Mouse (Mus musculus) midbrain, embryonic 14.5 days (tissue): ENCODE measurements around the gene Synj2. TPM values are rescaled to one million over a fixed set of nuclear protein-coding genes. Genes with fewer than 3 reads are reported as not detected.
"Not testable (repeated sequence)": the region's sequence is repeated elsewhere in the genome, so short reads cannot be mapped to it uniquely, and the experiment has no call there.

Experiments used
- ATAC-seq: fragments of 200-750 bp; cut with Nextera tagmentation; 2 replicates; pipeline ENCODE4 v1.8.0; 2017; ENCODE audit warnings: moderate number of reproducible peaks, moderate library complexity; ENCODE audit not compliant: low FRiP score, low TSS enrichment
- DNase-seq: peaks from one replicate; pipeline ENCODE4 v3.0.0-alpha.2; 2015
- H3K27ac ChIP-seq: fragments of 300-500 bp; sonication (generic); replicated peaks from 2 replicates; pipeline ENCODE4 v1.5.1; 2014; ENCODE audit warnings: mild to moderate bottlenecking, low read depth, low read length, moderate library complexity
- H3K27me3 ChIP-seq: fragments of 300-500 bp; sonication (generic); 2 replicates; pipeline ENCODE4 v1.6.1; 2014; ENCODE audit warnings: low read length, control low read depth, mixed read lengths; ENCODE audit not compliant: control insufficient read depth, insufficient read depth
- H3K36me3 ChIP-seq: fragments of 300-500 bp; sonication (generic); 2 replicates; pipeline ENCODE4 v1.6.1; 2014; ENCODE audit warnings: low read length, control low read depth; ENCODE audit not compliant: control insufficient read depth, insufficient read depth
- H3K4me1 ChIP-seq: fragments of 300-500 bp; sonication (generic); 2 replicates; pipeline ENCODE4 v1.6.1; 2014; ENCODE audit warnings: mild to moderate bottlenecking, antibody characterized with exemption, low read length, control low read depth; ENCODE audit not compliant: control insufficient read depth, insufficient read depth
- H3K4me2 ChIP-seq: fragments of 300-500 bp; sonication (generic); 2 replicates; pipeline ENCODE4 v1.6.1; 2014; ENCODE audit warnings: mild to moderate bottlenecking, low read length, moderate library complexity
- H3K4me3 ChIP-seq: fragments of 300-500 bp; sonication (generic); replicated peaks from 2 replicates; pipeline ENCODE4 v1.5.1; 2014; ENCODE audit warnings: low read depth, low read length
- H3K9ac ChIP-seq: fragments of 300-500 bp; sonication (generic); replicated peaks from 2 replicates; pipeline ENCODE4 v1.6.1; 2014; ENCODE audit warnings: mild to moderate bottlenecking, low read length, moderate library complexity
- H3K9me3 ChIP-seq: fragments of 300-500 bp; sonication (generic); 2 replicates; pipeline ENCODE4 v1.6.1; 2016; ENCODE audit warnings: low read length, control low read depth, mixed read lengths; ENCODE audit not compliant: control insufficient read depth
- WGBS: fragments of 180-500 bp; shearing (Covaris S2); extraction: QIAGEN DNeasy Blood & Tissue Kit; methylation state at CpG from one replicate; pipeline ENCODE4 v1.1.7; 2014; 5-methylcytosine and 5-hydroxymethylcytosine counted together
- polyA plus RNA-seq: library from polyadenylated mRNA; unstranded; fragments of >200 nt; fragmentation: Nextera tagmentation; extraction: Ambion mirVana; gene quantifications from 2 replicates; pipeline ENCODE4 v1.2.1, GENCODE M21; 2014

Gene Synj2
- polyA plus RNA-seq, 1 experiment from 2014 or later, result 1.2 TPM

DNA sequence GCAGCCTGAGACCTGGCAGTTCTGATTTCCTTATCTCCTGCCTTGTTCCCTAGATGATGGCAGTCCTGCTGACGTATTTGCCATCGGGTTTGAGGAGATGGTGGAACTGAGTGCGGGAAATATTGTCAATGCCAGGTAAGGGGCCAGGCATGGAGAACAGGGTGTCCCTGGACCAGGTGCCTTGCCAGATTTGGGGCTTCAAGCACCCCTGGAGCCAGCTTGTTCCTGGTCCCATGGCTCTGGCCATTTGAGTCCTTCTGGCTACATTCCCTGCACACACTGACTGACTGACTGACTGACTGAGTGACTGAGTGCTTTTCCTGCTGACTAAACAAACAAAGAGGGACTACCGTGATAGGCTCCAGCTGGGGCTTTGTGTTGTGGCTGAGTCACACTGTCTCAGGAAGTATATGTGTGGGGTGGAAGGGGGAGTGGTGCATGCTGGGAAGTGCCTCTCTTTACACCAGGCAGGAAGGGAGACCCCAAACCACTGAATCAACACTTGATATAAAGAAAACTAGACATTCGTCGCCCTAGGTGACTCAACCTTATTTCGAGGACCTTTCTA lies 75.2 kb downstream of the Synj2 start:
- no peaks in the 10 kb centered on the region for H3K36me3 ChIP-seq
- H3K9ac ChIP-seq, result no peak overlapping the region
- DNase-seq, result no peak
- 74% methylated on average over 7 of the region's 7 CpGs for WGBS
- ATAC-seq, result no peak
- H3K9me3 ChIP-seq, result no peaks in the 10 kb centered on the region
- H3K27ac ChIP-seq, result no peak overlapping the region
- no peak overlapping the region for H3K4me3 ChIP-seq
- no peak overlapping the region for H3K4me2 ChIP-seq
- H3K4me1 ChIP-seq, result 0 out of 2 replicates have a peak, but pooled peaks cover 2% of the 10 kb centered on the region
- no peaks in the 10 kb centered on the region for H3K27me3 ChIP-seq

DNA sequence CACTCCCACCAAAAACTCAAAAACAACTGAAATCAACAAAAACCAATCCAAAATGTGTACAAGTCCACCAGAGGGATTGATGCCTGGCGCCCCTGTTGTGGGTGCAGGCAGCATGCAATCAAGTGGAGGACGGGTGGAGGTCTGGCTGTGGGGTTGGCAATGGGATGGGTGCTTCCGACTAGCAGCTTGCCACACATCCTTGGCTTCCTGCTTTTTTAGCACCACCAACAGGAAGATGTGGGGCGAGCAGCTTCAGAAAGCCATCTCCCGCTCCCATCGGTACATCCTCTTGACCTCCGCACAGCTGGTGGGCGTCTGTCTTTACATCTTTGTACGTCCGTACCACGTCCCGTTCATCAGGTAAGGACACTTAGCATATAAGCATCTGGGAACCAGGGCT lies 76.2 kb downstream of the Synj2 start:
- H3K27ac ChIP-seq, result no peak overlapping the region
- H3K4me3 ChIP-seq, result no peak overlapping the region
- no peak overlapping the region for H3K4me2 ChIP-seq
- H3K9ac ChIP-seq, result no peak overlapping the region
- no peak for ATAC-seq
- no peaks in the 10 kb centered on the region for H3K9me3 ChIP-seq
- DNase-seq, result no peak
- H3K4me1 ChIP-seq, result 0 out of 2 replicates have a peak, but pooled peaks cover 2% of the 10 kb centered on the region
- no peaks in the 10 kb centered on the region for H3K36me3 ChIP-seq
- 70% methylated on average over 12 of the region's 12 CpGs for WGBS
- H3K27me3 ChIP-seq, result no peaks in the 10 kb centered on the region

GRCm38 (mm10) chr17:6018348-6018747 lies 77.3 kb downstream of the Synj2 start:
- 85% methylated on average over 4 of the region's 4 CpGs for WGBS
- H3K27ac ChIP-seq, result no peak overlapping the region

GRCm38 (mm10) chr17:6019776-6020175 lies 78.7 kb downstream of the Synj2 start:
- ATAC-seq (no peak), DNase-seq (peak; percentile 19)
- Histone ChIP-seq H3K4me1 (0 out of 2 replicates have a peak, but pooled peaks cover 2% of the 10 kb centered on the region), H3K4me3 (no peak overlapping the region), H3K27me3 (no peaks in the 10 kb centered on the region), H3K9me3 (no peaks in the 10 kb centered on the region), H3K9ac (no peak overlapping the region), H3K36me3 (no peaks in the 10 kb centered on the region), H3K27ac (no peak overlapping the region), H3K4me2 (no peak overlapping the region)
- WGBS, result 79% methylated on average over 2 of the region's 2 CpGs

More at GRCm38 (mm10) chr17:6018348-6018747, 77.3 kb downstream of the Synj2 start:
- Histone ChIP-seq H3K9ac (no peak overlapping the region), H3K4me1 (0 out of 2 replicates have a peak, but pooled peaks cover 2% of the 10 kb centered on the region), H3K4me3 (no peak overlapping the region), H3K4me2 (no peak overlapping the region), H3K9me3 (no peaks in the 10 kb centered on the region), H3K36me3 (no peaks in the 10 kb centered on the region), H3K27me3 (no peaks in the 10 kb centered on the region)
- ATAC-seq (no peak), DNase-seq (no peak)

DNA sequence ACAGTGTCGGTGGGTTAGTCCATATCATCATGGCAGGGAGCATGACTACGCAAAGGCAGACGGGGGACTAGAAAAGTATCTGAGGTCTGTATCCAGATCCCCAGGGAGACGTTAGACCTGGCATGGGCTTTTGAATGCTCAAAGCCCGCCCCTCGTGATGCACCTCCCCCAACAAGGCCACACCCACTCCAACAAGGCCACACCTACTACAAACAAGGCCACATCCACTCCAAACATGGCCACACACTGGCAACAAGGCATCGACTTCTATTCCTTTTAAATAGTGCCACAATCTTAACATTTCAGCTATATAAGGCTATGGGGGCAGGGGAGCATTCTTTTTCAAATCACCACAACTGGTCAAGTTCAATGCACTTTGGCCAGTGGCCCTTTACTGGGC lies 79.6 kb downstream of the Synj2 start:
- no peak overlapping the region for H3K4me2 ChIP-seq
- H3K36me3 ChIP-seq, result no peaks in the 10 kb centered on the region
- WGBS, result 56% methylated on average over 7 of the region's 7 CpGs
- no peak overlapping the region for H3K4me3 ChIP-seq
- H3K27me3 ChIP-seq, result no peaks in the 10 kb centered on the region
- H3K4me1 ChIP-seq, result 0 out of 2 replicates have a peak, but pooled peaks cover 2% of the 10 kb centered on the region
- no peak overlapping the region for H3K27ac ChIP-seq
- ATAC-seq (no peak), DNase-seq (no peak)
- H3K9me3 ChIP-seq, result no peaks in the 10 kb centered on the region
- H3K9ac ChIP-seq, result no peak overlapping the region

GRCm38 (mm10) chr17:6021374-6021789 lies 80.3 kb downstream of the Synj2 start:
- H3K4me1 ChIP-seq, H3K36me3 ChIP-seq, H3K27ac ChIP-seq, H3K9ac ChIP-seq, H3K27me3 ChIP-seq, H3K9me3 ChIP-seq: not testable (repeated sequence)
- 48% methylated on average over 5 of the region's 5 CpGs for WGBS
- DNase-seq (peak; percentile 27), ATAC-seq (peak; percentile 37; the same call in 1 of the 2 replicates)
- Histone ChIP-seq H3K4me3 (peak overlapping the region; percentile 8; the same call in 1 of the 2 replicates), H3K4me2 (peak overlapping the region; percentile 46)

DNA sequence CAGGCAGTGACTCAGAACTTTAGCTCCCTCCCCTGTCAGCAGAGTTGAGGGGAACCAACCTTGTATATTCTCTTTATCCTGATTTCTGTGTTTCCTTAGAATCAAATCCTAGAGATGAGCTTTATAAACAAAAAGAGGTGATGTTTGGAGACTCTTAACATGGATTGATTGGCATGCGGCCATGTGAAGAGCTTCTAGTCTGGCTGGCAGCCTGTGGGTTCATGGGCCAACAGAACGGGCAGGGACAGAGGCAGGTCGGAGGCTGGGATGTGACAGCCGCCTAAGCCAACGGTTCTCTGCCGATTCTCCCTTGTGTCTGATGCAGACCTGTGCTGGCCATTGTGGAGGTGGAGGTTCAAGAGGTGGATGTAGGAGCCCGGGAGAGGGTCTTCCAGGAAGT lies 84.8 kb downstream of the Synj2 start:
- Histone ChIP-seq H3K9ac (no peak overlapping the region), H3K4me2 (no peak overlapping the region), H3K4me3 (no peak overlapping the region), H3K36me3 (no peaks in the 10 kb centered on the region), H3K9me3 (no peaks in the 10 kb centered on the region), H3K27ac (no peak overlapping the region), H3K4me1 (0 out of 2 replicates have a peak, but pooled peaks cover under 1% of the 10 kb centered on the region), H3K27me3 (no peaks in the 10 kb centered on the region)
- WGBS, result 85% methylated on average over 7 of the region's 7 CpGs
- no peak for DNase-seq
- no peak for ATAC-seq

DNA sequence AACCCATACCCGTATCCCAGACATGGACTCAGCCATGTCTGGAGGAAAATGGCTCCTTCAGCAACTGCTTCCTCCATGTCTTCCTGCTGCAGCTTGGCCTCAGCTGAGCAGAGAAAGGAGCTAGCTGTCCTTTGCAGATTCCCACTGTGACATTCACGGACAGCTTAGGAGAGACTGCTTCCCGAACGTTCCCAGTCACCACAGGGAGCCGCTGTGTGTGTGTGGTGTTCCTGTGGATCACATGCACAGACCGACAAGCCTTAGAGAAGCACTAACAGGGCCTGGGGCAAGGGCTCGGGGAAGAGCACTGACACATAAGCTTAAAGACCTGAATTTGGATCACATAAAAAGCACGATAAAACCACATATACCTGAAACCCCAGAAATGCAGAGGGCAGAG lies 94.6 kb downstream of the Synj2 start:
- no peaks in the 10 kb centered on the region for H3K9me3 ChIP-seq
- WGBS, result 29% methylated on average over 8 of the region's 8 CpGs
- H3K4me2 ChIP-seq, result no peak overlapping the region
- ATAC-seq (no peak), DNase-seq (peak; percentile 15)
- no peaks in the 10 kb centered on the region for H3K36me3 ChIP-seq
- H3K9ac ChIP-seq, result no peak overlapping the region
- no peak overlapping the region for H3K27ac ChIP-seq
- no peaks in the 10 kb centered on the region for H3K4me1 ChIP-seq
- no peaks in the 10 kb centered on the region for H3K27me3 ChIP-seq
- H3K4me3 ChIP-seq, result no peak overlapping the region

DNA sequence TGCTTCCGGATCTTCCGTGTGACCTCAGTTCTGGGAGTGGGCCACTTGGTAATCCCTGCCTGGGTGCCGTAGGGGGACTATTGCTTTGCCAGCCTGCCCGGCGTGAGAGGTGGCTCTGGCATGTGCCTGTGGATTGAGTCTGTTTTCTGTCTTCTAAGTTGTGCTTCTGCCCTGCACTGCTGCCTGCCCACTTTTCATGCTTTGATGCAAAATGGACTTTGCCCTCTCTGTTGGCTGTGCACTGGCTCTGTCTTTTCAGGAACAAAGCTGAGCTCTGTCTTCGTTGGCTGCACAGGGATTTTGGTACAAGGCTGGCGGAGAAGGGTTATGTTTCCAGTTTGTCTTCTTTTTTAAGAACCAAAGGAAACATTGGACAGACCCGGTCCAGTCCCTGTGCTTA lies 95.4 kb downstream of the Synj2 start:
- Histone ChIP-seq H3K27me3 (no peaks in the 10 kb centered on the region), H3K36me3 (no peaks in the 10 kb centered on the region; the same call in 1 of the 2 replicates), H3K9me3 (no peaks in the 10 kb centered on the region), H3K4me1 (no peaks in the 10 kb centered on the region), H3K4me3 (no peak overlapping the region), H3K27ac (no peak overlapping the region), H3K9ac (no peak overlapping the region), H3K4me2 (no peak overlapping the region)
- WGBS, result 87% methylated on average over 8 of the region's 8 CpGs
- DNase-seq (no peak), ATAC-seq (no peak)
